Mouse (Mus musculus) ovary, postnatal 14 days (tissue): Measurements from ENCODE around the gene Smarce1.

Experiments
- DNase-seq: peaks from one replicate; pipeline ENCODE4 v3.0.0; 2022; ENCODE audit warnings: low spot score

Gene Smarce1

GRCm38 (mm10) chr11:99169438-99169837, 61.4 kb downstream of the Smarce1 start:
- DNase-seq = no peak

- no peak for DNase-seq
These were observed 62.8 kb downstream of the Smarce1 start for GRCm38 (mm10) chr11:99168030-99168474.

GRCm38 (mm10) chr11:99167576-99167975, 63.2 kb downstream of the Smarce1 start:
- no peak for DNase-seq

- no peak for DNase-seq
These were observed 64.6 kb downstream of the Smarce1 start for GRCm38 (mm10) chr11:99166241-99166640.

GRCm38 (mm10) chr11:99165031-99165752, 65.6 kb downstream of the Smarce1 start:
- no peak for DNase-seq

GRCm38 (mm10) chr11:99162972-99163686, 67.7 kb downstream of the Smarce1 start:
- DNase-seq = no peak

- DNase-seq = no peak
These were observed 69.2 kb downstream of the Smarce1 start for GRCm38 (mm10) chr11:99161648-99162047.

GRCm38 (mm10) chr11:99160228-99160627, 70.6 kb downstream of the Smarce1 start:
- DNase-seq = no peak
